Mouse (Mus musculus) lung, adult 2 months (tissue): ENCODE measurements at regions not wholly inside any gene's neighbourhood (a gene's known extent, or its start where the extent isn't known, plus 50 kb on each side); places are given as distances from the start of the nearest gene placed in this dataset.

Source experiments
- CTCF ChIP-seq: fragments of 200-500 bp; IDR thresholded peaks from 2 replicates; pipeline ENCODE4 v1.5.1; 2011; ENCODE audit warnings: mild to moderate bottlenecking, low read length, control low read depth; ENCODE audit not compliant: insufficient read depth
- POLR2A ChIP-seq: fragments of 200-500 bp; IDR thresholded peaks from 2 replicates; pipeline ENCODE4 v1.6.1; 2011; ENCODE audit warnings: low read depth, mild to moderate bottlenecking, control low read depth, low read length, borderline replicate concordance; ENCODE audit errors: extremely low read depth

DNA sequence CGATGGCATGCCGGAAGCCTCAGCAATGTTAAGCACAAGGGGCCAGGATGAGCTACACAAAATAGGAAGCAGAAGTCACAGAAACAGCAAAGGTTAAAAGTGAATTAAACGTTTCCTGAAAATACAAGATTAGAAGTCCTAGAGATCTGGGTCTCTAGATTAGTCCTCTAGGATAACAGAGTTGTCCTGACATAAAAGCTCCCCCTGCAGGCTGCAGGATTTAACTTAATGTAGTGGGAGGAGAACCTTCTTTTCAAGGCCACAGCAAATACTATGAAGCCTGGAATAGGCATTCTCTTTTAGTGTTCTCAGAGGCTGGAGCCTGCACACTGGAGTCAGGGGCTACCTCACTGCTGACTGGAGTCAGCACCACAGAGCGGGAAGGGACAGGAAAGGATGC is 604.1 kb upstream of the Adgrl2 start:
- TF ChIP-seq CTCF (no peak), POLR2A (no peak)
